Mouse (Mus musculus) stomach, postnatal 0 days (tissue): Measurements from ENCODE around the gene Spire2.

ENCODE experiments used
- CTCF ChIP-seq: IDR thresholded peaks from 2 replicates; pipeline ENCODE4 v1.5.1; 2016; ENCODE audit warnings: antibody characterized with exemption, low read depth, mild to moderate bottlenecking, moderate library complexity
- EP300 ChIP-seq: optimal IDR thresholded peaks from 2 replicates; pipeline ENCODE3; 2016; ENCODE audit warnings: antibody characterized with exemption

GRCm38 (mm10) chr8:123342253-123342652 lies 9.7 kb downstream of the Spire2 start:
- TF ChIP-seq EP300 = no peak
- no peak for TF ChIP-seq CTCF
